Mouse (Mus musculus): ENCODE results near the gene Kitl. TPM values are rescaled to one million over a fixed set of nuclear protein-coding genes. Genes with fewer than 3 reads are reported as not detected.

Gene Kitl
- 10 to 100 TPM; 32.5 to 52.9 TPM for total RNA-seq (2021)
- long read RNA-seq, full-length matches to known transcripts, result 16 of 19 reads
- long read RNA-seq, partial matches to known transcripts, result 0 of 19 reads
- long read RNA-seq, other reads (novel, unspliced or antisense), result 3 of 19 reads

DNA sequence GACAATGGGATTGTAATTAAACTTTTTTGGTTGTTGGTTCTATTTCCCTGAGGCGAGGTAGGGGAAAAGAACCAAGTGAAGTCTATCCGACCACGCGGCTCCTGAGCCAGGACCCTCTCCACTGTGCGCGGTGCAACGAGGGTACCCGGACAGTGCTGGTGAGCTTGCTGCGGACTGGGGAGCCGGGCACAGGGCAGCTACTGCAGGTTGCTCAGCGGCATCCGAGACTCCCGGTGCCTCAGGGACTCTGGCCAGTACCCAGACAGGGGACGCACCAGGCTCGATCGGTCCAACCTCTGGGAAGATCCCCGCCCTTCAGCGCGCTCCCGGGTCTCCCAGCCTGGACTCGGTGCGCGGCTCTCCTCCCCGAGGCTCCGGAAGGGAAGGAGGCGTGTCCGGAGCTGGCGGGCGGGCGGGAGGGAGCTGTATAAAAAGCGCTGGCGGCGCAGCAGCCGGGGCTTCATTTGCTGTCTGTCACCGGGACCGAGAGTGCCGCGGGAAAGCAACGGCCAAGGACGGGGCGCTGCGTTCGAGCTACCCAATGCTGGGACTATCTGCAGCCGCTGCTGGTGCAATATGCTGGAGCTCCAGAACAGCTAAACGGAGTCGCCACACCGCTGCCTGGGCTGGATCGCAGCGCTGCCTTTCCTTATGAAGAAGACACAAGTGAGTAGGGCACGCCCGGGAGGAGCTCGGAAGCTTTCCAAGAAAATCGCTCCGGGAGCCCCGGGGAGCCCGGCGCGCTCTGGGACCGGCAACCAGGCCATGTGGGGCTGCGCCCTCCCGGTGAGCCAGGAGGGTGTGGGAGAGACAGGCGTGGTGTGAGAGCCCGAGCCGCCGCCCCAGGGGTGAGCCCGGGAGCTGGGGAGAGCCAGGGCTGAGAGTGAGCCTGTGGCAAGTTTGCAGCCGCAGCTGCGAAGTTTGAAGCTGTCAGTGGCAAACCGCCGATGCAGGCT is at the start of gene Kitl:
Gene Kitl (plus strand): TSS at position 261 of the 956 bp plus-strand sequence.
- DNase-seq (ENCODE audit: low spot score in 2 of 2), result peak; percentile 56 to 77

DNA sequence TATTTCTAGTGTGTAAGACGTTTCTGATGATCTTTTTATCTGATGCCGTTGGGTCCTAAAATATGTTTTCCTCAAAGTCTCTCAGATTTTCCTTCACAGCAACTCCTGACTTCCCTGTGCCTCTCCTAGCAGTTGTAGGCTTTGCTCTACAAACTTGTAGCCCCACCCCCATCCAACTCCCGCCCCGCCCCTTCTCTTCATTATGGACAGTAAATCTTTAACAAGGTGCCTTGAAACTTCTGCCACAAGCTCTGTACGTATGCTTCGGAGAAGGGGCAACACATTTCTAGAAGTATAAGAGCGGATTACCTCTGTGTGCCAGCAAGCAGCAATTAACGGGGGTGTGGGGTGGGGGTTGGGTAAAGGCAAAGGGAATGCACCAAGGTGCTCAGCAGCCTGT is 42.6 kb upstream of the Kitl start:
- no peak for DNase-seq (ENCODE audit: low spot score in 2 of 2)

DNA sequence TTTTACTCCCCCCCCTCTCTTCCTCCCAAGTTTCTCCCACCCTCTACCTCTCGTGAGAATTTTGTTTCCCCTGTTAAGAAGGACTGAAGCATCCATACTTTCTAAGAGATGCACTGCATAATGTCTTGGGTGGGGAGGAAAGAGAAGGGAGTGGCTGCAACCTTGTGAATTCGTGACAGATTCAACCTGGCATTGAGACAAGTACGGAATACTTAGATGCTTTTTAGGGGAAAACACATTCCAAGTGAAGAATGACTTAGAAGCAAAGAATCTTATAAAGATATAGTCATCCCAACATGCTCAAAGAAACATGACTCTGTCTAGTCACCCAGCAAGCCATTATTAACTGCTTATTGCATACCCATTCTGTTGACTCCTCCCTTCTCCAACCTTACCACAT is 35.3 kb upstream of the Kitl start:
- DNase-seq (ENCODE audit: low spot score in 2 of 2), result no peak

DNA sequence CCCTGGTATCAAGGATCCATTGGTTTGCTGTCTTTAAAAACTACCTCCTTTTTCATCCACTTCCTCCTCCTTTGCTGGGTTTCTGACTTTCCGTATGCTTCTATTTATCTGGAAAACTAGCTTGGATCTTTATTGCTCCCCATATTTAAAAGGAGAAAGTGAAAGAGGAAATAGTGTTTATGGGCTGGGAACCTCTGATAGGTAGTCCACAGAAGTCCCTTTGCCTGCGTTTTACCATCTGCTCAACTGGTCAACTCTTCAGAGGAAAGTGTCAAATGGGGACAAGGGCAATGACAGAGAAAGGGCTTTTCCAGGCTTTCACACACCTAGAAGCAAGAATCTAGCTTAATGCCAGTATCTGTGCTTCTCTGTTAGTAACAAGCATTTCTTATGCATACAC is 34.5 kb upstream of the Kitl start:
- DNase-seq (ENCODE audit: low spot score in 2 of 2), result no peak

DNA sequence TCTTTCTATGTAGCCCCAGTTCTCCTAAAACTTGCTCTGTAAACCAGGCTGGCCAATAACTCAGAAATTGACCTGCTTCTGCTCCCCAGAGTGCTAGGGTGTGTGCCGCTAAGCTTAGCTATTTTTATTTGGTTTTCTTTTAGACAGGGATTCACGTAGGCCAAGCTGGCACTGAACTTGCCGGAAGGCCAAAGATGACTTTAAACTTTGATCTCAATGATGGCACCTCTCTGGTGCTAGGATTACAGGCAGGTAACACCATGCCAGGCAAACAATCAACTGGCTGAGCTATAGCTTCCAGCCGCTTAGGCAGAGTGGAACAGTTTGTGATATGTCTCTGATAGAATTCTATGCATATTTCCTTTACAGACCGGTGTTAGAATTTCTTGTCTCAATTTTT is 33.5 kb upstream of the Kitl start:
- no peak for DNase-seq (ENCODE audit: low spot score in 2 of 2)

DNA sequence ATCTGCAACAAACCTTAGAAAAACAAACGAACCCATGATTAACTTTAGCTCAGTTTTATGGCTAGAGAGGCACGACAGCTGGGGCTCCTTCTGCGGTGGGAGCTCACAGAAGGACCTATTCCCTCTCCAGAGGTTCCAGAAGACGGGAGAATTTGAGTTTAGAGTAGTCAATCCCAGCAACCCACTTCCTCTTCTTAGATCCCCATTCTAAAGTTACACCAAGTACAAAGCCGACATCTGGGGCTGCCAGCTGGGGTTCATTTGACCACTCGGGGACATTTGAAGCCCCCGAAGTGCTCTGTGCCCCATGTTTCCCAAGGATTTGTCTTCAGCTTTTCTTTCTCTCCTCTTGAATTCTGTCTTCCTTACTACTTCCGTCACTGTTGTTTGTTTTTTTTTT is 28.7 kb upstream of the Kitl start:
- DNase-seq (ENCODE audit: low spot score in 2 of 2), result no peak

DNA sequence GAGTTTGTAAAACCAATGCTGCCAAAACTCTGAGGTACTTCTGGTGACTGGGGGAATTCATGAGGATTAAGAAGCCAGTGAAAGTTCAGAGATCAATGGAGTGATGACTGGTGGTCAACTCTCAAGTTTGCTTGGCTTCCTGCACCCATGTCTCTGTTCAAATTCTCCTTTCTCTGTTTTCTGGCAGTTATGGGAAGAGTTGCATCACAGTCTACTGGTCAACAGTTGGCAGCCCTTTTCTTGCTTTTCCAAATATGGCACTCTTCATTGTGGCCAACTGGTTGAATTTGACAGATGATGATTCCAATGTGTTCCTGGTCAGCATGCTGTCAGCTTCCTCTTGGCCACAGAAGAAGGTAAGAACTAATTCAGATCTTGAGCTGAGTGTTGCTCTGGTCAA is 25.7 kb upstream of the Kitl start:
- no peak for DNase-seq (ENCODE audit: low spot score in 2 of 2)

DNA sequence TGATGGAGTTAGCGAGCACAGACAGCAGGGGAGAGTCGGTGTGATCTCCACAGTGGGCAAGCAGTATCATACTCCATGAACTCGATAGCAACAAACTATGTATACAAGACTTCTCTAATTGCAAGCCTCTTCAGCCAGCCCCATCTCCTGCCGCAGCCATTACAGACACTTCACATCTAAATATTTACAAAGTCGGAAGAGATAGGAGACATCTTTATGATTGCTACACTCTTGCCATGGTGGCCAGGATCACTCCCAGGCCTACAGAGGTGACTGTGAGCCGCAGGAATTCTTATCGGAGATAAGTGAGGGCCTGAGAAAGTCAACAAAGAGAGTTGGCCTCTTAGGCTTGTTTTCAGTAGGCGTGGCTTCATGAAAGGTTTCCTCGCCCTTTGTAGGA is 23.3 kb upstream of the Kitl start:
- no peak for DNase-seq (ENCODE audit: low spot score in 2 of 2)

DNA sequence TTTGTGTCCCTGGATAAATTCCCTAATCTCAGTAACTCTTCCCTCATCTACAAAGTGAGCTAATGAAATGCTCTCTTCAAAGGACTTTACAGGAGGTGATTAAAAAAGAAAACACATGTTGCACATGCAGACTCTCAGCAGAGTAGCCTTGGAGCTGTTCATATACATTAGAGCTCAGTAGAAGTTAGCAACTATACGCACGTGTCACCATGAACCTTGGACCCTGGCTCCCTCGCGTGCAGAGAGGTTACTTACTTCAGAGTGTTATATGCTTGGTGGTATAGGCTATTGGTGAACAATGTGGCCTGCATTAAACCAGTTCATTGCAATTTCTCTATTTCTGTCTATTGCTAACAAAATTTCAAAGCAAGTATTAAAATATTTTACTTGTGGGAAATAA is 14.0 kb upstream of the Kitl start:
- no peak for DNase-seq (ENCODE audit: low spot score in 2 of 2)

DNA sequence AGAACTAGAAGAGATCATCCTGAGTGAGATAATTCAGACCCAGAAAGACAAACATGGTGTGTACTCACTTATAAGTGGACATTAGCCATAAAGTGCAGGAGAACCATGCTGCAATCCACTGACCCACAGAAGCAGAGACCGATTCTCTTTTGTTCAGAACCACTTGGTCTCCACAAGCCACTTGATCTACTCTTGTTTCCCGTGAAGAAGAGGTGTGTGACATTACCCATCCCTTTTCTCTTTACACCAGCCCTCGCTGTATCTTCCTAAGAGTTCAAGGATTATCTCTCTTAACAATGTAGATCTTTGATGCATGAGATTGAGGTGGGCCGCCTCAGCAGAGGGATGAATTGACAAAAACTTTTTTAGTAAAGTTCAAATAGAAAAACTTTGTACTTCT is 11.6 kb upstream of the Kitl start:
- DNase-seq (ENCODE audit: low spot score in 2 of 2), result no peak

DNA sequence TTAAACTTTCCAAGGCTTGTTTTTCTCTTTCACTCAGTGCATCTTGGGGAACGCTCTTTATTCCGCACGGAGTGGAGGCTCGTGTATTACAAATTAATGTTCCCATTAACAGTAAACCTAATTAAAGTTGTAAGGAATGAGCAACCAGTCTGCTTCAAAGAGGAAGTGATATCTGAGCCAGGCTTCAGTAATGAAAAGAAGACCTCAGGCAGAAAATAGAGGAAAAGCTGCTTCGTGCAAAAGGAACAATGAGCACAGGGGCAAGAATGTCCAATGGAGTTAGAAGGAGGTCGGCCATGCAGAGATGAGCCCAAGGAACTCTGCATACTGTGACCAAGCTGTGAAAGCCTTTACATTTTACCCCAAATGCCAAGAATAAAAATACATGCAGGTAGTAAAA is 5.7 kb upstream of the Kitl start:
- no peak for DNase-seq (ENCODE audit: low spot score in 2 of 2)

DNA sequence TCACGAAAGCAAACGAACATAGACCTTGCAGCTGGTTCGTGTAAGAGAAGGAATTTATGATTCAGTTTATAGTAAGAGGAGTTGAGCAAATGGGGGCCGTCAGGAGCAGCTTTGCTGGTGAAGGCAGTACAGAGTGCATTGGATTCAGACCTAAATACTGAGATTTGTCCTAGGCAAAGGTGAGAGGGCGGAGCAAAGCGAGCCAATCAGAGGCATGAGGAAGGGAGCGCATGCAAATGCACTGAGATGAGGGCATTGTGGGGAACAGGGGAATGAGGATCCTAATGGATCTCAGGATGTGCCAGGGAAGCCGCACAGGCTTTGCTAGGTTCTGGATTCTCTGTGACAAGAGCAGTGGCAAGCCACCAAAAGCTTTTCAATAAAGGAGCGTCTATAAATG is 5.1 kb upstream of the Kitl start:
- DNase-seq (ENCODE audit: low spot score in 2 of 2), result peak in 1 of 2 experiments; percentile 24

DNA sequence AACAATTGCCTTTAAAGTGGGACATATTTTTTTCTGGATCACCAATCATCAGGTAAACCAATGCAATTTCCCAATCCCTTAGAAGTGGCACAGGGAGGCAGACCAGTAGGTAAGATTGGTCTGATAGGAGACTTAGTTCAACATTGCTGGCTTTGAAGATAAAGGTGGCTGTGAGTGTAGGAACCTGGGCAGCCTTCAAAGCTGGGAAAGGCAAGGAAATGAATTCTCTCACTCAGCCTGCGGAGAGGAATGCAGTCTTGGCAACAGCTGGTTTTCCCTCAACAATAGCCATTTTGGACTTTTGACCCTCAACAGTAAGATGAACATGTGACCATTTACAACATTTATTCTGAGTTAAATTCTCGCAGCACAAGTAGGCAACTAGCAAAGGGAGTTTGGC is 1.3 kb upstream of the Kitl start:
- DNase-seq (ENCODE audit: low spot score in 2 of 2), result no peak

DNA sequence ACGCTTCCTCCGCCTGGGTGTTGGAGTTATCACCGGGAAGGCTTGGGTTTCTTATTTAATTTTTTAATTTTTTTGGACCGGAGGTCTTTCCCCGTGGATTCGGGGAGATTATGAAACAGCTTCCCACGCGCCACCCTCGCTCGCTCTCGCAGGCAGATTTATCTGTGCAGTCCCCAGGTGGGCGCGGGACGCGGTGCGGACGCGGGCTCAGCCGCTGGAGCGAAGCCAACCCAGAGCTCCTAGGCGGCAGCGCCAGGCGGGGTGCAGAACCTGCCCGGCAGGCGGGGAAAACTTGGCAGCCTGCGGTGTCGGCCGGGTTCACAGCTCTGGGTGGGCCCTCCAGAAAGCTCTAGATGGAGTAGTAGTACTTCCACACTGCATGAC is 888 bp downstream of the Kitl start:
- peak; percentile 51 to 68 for DNase-seq (ENCODE audit: low spot score in 2 of 2)

DNA sequence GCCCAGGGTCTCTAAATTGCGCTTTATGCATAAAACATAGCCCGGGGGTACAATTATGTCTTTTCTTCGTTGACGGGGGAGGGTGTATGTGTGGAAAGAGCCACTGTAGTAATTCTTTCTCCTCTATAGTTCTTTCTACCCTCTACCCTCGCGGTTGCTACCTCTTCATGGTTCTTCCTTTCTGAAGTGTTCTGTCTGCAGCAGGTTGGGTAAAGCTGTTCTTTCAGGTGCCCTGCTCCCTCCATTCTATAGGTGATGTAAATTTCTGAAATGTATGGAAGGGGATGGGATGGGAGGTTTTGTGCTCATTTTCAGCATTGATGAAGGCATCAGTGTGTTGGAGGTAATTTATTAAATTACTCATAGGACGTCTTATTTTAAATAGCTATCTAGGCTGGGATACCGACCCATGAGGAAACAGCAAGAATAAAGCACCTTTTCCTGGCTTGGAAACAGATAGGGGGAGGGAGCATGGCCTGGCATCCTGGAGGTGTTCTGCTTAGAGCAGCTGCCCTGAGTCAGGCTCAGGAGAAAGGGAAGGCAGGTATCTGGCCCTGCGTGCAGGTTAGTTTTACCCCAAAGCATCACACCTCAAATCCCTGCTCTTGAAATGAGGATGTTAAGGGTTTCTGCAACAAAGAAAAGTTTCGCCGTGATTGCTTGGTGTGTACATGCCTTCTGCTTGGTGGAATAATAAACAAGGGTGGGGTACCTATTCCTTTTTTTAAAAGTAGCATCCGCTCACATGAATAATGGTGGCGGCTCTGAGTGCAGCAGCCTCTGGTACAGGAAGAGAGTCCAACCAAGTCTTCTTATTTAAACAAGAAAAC is 1.7 kb downstream of the Kitl start:
- DNase-seq (ENCODE audit: low spot score in 2 of 2), result no peak

DNA sequence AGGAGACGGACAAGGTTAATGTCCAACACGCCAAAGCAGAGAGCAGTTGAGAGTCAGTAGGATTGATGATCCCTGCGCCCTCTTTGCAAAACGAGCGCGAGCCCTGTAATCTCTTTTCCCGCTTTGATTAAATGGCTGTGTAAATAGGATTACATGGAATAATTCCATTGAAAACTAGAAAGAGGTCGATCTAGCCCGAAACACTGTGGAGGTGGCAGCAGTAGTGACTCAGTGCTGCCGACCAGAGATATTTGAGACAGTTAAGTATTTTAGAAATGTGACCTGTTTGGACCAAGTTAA is 2.3 kb downstream of the Kitl start:
- DNase-seq (ENCODE audit: low spot score in 2 of 2), result peak in 1 of 2 experiments; percentile 20

DNA sequence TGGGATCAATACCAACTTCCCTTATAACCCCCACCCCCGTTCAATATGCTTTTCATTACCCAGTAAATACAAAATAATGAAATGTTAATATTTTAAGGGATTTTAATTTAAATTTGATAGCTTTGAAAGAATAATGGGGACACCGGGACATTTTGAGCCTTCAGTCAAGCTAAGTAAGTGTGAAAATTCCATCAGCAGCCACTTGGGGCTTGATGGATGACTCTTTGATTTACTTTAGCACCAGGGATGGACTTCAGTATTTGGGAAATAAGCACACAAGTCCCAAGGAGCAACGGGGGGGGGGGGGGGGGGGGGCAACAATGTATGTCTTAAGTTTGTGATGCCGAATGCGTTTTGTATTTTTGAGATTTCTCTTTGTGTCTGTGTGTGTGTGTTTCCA is 3.1 kb downstream of the Kitl start:
- no peak for DNase-seq (ENCODE audit: low spot score in 2 of 2)

DNA sequence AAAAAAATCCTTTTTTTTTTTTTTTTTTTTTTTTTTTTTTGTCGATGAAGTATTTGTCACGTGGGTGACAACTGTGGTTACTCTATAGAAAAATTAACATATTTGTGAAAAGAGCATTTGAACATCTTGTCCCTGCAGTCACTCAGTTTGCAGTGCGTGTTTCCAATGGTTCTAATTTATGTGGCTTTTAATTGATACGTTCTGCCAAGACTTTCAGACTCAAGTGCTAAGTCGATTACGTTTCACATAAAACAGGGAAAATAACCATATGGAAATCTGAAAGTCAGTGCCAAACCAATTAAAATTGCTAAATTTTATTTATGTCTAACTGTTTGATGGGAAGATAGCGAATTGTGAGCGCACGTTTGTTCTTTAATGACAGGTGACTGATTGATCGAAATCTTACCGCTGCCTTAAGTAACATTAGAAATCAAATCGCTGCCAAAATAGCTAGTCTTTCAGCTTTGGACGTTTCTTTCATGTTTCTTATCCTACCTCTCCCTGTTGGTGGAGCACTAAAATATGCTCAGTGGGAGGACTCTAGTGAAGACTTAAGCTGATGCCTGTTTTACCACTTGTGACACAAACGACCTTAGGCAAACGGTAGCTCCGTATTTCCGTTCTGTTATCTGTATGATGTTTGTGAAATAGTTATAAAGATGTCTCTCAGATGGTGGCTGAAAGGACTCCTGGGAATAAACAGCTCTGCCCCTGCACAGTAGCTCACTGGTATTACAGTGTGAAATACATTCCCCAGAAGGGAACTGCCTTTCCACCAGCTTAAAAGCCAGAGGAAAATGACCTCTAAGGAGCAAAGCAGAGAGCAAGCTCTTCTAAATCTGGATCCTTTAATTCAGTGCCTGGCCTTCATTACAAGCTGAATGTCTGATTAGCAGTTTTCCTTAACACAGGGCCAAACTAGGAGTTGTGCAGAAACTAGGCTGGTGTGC is 4.1 kb downstream of the Kitl start:
- DNase-seq (ENCODE audit: low spot score in 2 of 2), result no peak

DNA sequence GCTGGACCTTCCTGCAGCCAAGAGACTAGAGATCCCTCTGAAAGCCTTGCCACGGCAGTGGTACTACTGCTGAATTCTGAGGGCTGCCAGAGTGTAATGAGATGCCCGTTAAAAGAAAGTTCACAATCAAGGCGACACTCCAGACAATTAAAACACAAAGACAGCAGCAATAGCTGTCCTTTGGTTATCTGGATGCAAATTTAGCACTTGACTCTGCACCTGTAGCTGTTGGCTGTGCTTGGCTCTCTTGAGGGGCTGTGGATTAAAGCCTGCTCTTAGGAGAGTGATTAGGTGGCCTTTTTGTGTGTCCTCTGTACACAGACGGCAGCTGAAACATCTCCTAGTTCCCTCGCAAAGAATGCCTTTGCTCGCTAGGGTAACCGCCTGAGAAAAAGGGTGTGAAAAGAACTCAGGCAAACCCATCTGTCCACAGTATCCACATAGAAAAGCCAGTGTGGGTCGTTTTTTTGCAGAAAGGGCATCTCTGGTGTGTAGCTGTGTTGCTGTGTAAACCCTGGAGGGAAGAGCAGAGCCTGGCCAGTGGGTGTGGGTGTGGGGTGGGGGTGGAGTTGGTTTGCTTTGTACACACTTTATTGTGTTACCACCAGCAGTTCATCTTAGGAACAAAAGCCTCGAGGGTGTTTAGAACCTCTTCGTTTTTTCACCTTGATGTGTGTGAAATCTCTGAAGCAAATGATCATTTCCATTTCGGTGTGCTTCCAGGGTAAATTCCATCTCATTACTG is 6.8 kb downstream of the Kitl start:
- no peak for DNase-seq (ENCODE audit: low spot score in 2 of 2)

DNA sequence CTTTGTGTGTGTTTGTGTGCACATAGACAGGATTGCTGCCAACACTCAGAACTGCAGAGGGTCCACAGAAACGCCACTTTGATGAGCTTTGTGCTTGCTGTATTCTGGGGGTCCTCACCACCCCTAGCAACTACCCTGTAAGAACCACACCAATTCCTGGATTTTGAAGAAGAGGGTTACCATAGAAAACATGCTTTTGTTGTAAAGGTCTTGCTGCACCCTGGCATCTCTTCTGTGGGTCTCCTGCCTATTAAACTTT is 7.3 kb downstream of the Kitl start:
- no peak for DNase-seq (ENCODE audit: low spot score in 2 of 2)

DNA sequence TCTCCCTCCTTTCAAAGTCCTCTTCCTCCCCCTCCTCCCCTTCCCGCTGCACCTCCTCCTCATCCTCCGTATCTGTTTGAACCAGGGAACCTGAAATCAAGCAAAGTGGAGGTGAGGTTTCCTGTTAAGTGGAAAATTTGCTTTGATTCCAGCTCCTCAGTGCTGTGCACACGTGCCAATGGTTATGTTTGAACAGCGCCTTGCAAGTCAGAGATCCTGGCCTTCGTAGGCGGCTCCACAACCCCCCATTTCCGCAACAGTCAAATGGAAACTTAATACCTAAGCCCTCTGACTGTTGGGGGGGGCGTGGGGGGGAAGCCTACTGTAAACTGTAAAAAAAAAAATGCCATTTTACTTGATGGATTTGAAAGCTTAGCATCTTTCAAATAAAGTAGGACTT is 10.2 kb downstream of the Kitl start:
- no peak for DNase-seq (ENCODE audit: low spot score in 2 of 2)
